Mouse (Mus musculus): ENCODE results near the gene Calml4. TPM values are rescaled to one million over a fixed set of nuclear protein-coding genes. Genes with fewer than 3 reads are reported as not detected.

Calml4 gene
- polyA plus RNA-seq, 1 experiment from 2014 or later, result 11.2 TPM

- no peaks in the 10 kb centered on the region for H3K4me1 ChIP-seq (ENCODE audit: control insufficient read depth, insufficient read depth, low read length)
- H3K9ac ChIP-seq (ENCODE audit: low read depth, low read length), result no peak overlapping the region
- 95% methylated on average over 8 of the region's 8 CpGs for WGBS
- H3K36me3 ChIP-seq (ENCODE audit: control insufficient read depth, insufficient read depth, low read length), result no peaks in the 10 kb centered on the region
- no peak overlapping the region for H3K27ac ChIP-seq (ENCODE audit: low read length)
- H3K4me3 ChIP-seq (ENCODE audit: low read depth, low read length), result no peak overlapping the region
- H3K27me3 ChIP-seq (ENCODE audit: control insufficient read depth, insufficient read depth, low read depth, low read length), result no peaks in the 10 kb centered on the region
- no peak overlapping the region for H3K4me2 ChIP-seq (ENCODE audit: low read length)
- H3K9me3 ChIP-seq (replicated peaks; ENCODE audit: control insufficient read depth, low read length, poor library complexity, severe bottlenecking), result no peaks in the 10 kb centered on the region
- no peak for ATAC-seq
These were observed 47.2 kb downstream of the Calml4 start for GRCm38 (mm10) chr9:62905039-62905438.

GRCm38 (mm10) chr9:62913390-62914069, 55.6 kb downstream of the Calml4 start:
- no peak overlapping the region for H3K9ac ChIP-seq (ENCODE audit: low read depth, low read length)
- no peaks in the 10 kb centered on the region for H3K9me3 ChIP-seq (replicated peaks; ENCODE audit: control insufficient read depth, low read length, poor library complexity, severe bottlenecking)
- no peaks in the 10 kb centered on the region for H3K27me3 ChIP-seq (ENCODE audit: control insufficient read depth, insufficient read depth, low read depth, low read length)
- H3K27ac ChIP-seq (ENCODE audit: low read length), result no peak overlapping the region
- H3K4me3 ChIP-seq (ENCODE audit: low read depth, low read length), result no peak overlapping the region
- no peak for ATAC-seq
- peaks cover 4% of the 10 kb centered on the region for H3K36me3 ChIP-seq (ENCODE audit: control insufficient read depth, insufficient read depth, low read length)
- no peak overlapping the region for H3K4me2 ChIP-seq (ENCODE audit: low read length)
- H3K4me1 ChIP-seq (ENCODE audit: control insufficient read depth, insufficient read depth, low read length), result no peaks in the 10 kb centered on the region
- WGBS, result 92% methylated on average over 5 of the region's 5 CpGs

GRCm38 (mm10) chr9:62917059-62917458, 59.2 kb downstream of the Calml4 start:
- Histone ChIP-seq H3K27me3 (ENCODE audit: control insufficient read depth, insufficient read depth, low read depth, low read length) (no peaks in the 10 kb centered on the region), H3K9ac (ENCODE audit: low read depth, low read length) (no peak overlapping the region), H3K27ac (ENCODE audit: low read length) (no peak overlapping the region), H3K36me3 (ENCODE audit: control insufficient read depth, insufficient read depth, low read length) (peaks cover 7% of the 10 kb centered on the region; the same call in 1 of the 2 replicates), H3K4me2 (ENCODE audit: low read length) (no peak overlapping the region), H3K9me3 (replicated peaks; ENCODE audit: control insufficient read depth, low read length, poor library complexity, severe bottlenecking) (no peaks in the 10 kb centered on the region), H3K4me1 (ENCODE audit: control insufficient read depth, insufficient read depth, low read length) (no peaks in the 10 kb centered on the region), H3K4me3 (ENCODE audit: low read depth, low read length) (no peak overlapping the region)
- ATAC-seq, result no peak
- WGBS, result 93% methylated on average over 1 of the region's 1 CpGs

- no peaks in the 10 kb centered on the region for H3K9me3 ChIP-seq (replicated peaks; ENCODE audit: control insufficient read depth, low read length, poor library complexity, severe bottlenecking)
- no peaks in the 10 kb centered on the region for H3K4me1 ChIP-seq (ENCODE audit: control insufficient read depth, insufficient read depth, low read length)
- no peak overlapping the region for H3K4me2 ChIP-seq (ENCODE audit: low read length)
- no peak overlapping the region for H3K27ac ChIP-seq (ENCODE audit: low read length)
- ATAC-seq, result no peak
- no peak overlapping the region for H3K4me3 ChIP-seq (ENCODE audit: low read depth, low read length)
- H3K36me3 ChIP-seq (ENCODE audit: control insufficient read depth, insufficient read depth, low read length), result peaks cover 7% of the 10 kb centered on the region; the same call in 1 of the 2 replicates
- WGBS, result 94% methylated on average over 2 of the region's 2 CpGs
- no peak overlapping the region for H3K9ac ChIP-seq (ENCODE audit: low read depth, low read length)
- H3K27me3 ChIP-seq (ENCODE audit: control insufficient read depth, insufficient read depth, low read depth, low read length), result no peaks in the 10 kb centered on the region
These were observed 63.0 kb downstream of the Calml4 start for GRCm38 (mm10) chr9:62920877-62921276.

- ATAC-seq, result no peak
- Histone ChIP-seq H3K9ac (ENCODE audit: low read depth, low read length) (no peak overlapping the region), H3K4me2 (ENCODE audit: low read length) (no peak overlapping the region), H3K4me1 (ENCODE audit: control insufficient read depth, insufficient read depth, low read length) (no peaks in the 10 kb centered on the region), H3K36me3 (ENCODE audit: control insufficient read depth, insufficient read depth, low read length) (peaks cover 3% of the 10 kb centered on the region; the same call in 1 of the 2 replicates), H3K9me3 (replicated peaks; ENCODE audit: control insufficient read depth, low read length, poor library complexity, severe bottlenecking) (no peaks in the 10 kb centered on the region), H3K27me3 (ENCODE audit: control insufficient read depth, insufficient read depth, low read depth, low read length) (no peaks in the 10 kb centered on the region), H3K4me3 (ENCODE audit: low read depth, low read length) (no peak overlapping the region), H3K27ac (ENCODE audit: low read length) (no peak overlapping the region)
- WGBS, result 92% methylated on average over 2 of the region's 2 CpGs
These were observed 67.2 kb downstream of the Calml4 start for GRCm38 (mm10) chr9:62924886-62925610.

Other genes starting within 250 kb of the Calml4 start
- 0.98 and 1.4 TPM in 2 replicates for gene Itga11, start 180.3 kb upstream of the Calml4 start, polyA plus RNA-seq (2015; fragmentation: Nextera tagmentation; extraction: Ambion mirVana)
- 64.5 and 69.3 TPM in 2 replicates for gene Fem1b, start 46.1 kb upstream of the Calml4 start, polyA plus RNA-seq (2015; fragmentation: Nextera tagmentation; extraction: Ambion mirVana)
- 4.1 and 5.1 TPM in 2 replicates for gene Cln6, start 19.3 kb upstream of the Calml4 start, polyA plus RNA-seq (2015; fragmentation: Nextera tagmentation; extraction: Ambion mirVana)
- gene Pias1, start 129.8 kb downstream of the Calml4 start, polyA plus RNA-seq (2015; fragmentation: Nextera tagmentation; extraction: Ambion mirVana), result 61.0 and 62.5 TPM in 2 replicates